Mouse (Mus musculus) thymus, adult 2 months (tissue): ENCODE results near the gene Nagpa. TPM values are rescaled to one million over a fixed set of nuclear protein-coding genes. Genes with fewer than 3 reads are reported as not detected.

Experiments used
- DNase-seq: peaks from one replicate; pipeline ENCODE4 v3.0.0; 2021
- H3K27ac ChIP-seq: fragments of 200-500 bp; 2 replicates; pipeline ENCODE4 v1.5.1; 2012; ENCODE audit warnings: low read length, control low read depth; ENCODE audit not compliant: control insufficient read depth, insufficient read depth
- H3K27me3 ChIP-seq: fragments of 200-500 bp; 2 replicates; pipeline ENCODE4 v1.6.1; 2012; ENCODE audit warnings: mild to moderate bottlenecking, low read length, moderate library complexity, mixed read lengths; ENCODE audit not compliant: control insufficient read depth, insufficient read depth
- H3K36me3 ChIP-seq: fragments of 200-500 bp; 2 replicates; pipeline ENCODE4 v1.6.1; 2012; ENCODE audit warnings: mild to moderate bottlenecking, low read length, moderate library complexity; ENCODE audit not compliant: control insufficient read depth, insufficient read depth
- H3K4me1 ChIP-seq: fragments of 200-500 bp; replicated peaks from 2 replicates; pipeline ENCODE4 v1.6.1; 2012; ENCODE audit warnings: low read length; ENCODE audit not compliant: control insufficient read depth, insufficient read depth
- H3K4me3 ChIP-seq: fragments of 200-500 bp; 2 replicates; pipeline ENCODE4 v1.5.1; 2012; ENCODE audit warnings: mild to moderate bottlenecking, low read length, control low read depth, moderate library complexity; ENCODE audit not compliant: control insufficient read depth, insufficient read depth
- CTCF ChIP-seq: fragments of 200-500 bp; IDR thresholded peaks from 2 replicates; pipeline ENCODE4 v1.5.1; 2012; ENCODE audit warnings: mild to moderate bottlenecking, control low read depth, low read length, moderate library complexity, borderline replicate concordance; ENCODE audit not compliant: control insufficient read depth, poor library complexity, insufficient read depth; ENCODE audit errors: extremely low read depth
- POLR2A ChIP-seq: fragments of 200-500 bp; IDR thresholded peaks from 2 replicates; pipeline ENCODE4 v1.6.1; 2012; ENCODE audit warnings: mild to moderate bottlenecking, low read length, control low read depth, moderate library complexity; ENCODE audit not compliant: control insufficient read depth, poor library complexity, insufficient read depth; ENCODE audit errors: extremely low read depth
- WGBS: fragments of 180-500 bp; shearing (Covaris S2); methylation state at CpG from one replicate; pipeline ENCODE4 v1.1.7; 2018; 5-methylcytosine and 5-hydroxymethylcytosine counted together
- polyA plus RNA-seq: library from polyadenylated mRNA; depleted of rRNA; stranded (reverse); fragments of >200 nt; gene quantifications from 2 replicates; pipeline ENCODE4 v1.2.3, GENCODE M21; 2012; rRNA removed

Gene Nagpa
- polyA plus RNA-seq: 54.8 and 59.7 TPM in 2 replicates

DNA sequence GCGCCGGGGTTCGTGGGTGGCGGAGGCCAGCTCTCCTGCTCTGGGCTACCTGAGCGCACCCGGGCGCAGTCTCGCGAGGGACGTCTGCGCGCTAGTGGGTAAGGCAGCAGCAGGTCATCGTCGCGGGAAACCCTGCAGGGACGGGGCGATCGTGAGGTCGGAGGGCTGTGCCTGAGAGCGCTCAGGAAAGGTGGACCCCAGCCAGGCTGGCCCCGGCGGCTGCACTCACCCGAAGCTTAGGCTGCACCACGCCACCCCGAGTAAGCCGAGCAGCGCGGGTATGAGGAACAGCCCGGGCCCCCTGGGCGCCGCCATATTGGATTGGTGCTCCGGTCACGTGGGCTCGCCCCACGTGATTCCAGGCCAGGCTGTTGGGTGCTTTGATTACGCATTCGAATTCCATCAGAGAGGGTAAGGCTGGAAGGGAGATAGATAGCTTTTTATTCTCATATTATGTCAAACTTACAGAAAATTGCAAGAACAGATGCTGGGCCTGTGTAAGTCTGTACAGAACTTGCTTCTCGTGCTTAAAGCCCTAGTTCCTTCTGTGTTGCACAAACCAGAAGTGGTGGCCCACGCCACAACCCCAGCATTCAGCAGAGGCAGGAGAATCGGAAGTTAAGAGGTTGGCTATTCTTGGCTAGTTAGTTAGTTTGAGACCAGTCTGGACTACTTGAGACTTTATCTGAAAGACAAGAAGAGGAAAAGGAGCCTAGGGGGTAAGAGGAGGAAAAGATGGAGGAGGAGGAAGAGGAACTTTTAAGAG lies at the start of gene Nagpa:
TSS of gene Nagpa (minus strand) at position 345 of the 766 bp plus-strand sequence.
- Histone ChIP-seq H3K27ac (peak within 1 kb of the TSS; percentile 33; the same call in 1 of the 2 replicates), H3K36me3 (no peaks in the 10 kb centered on the region), H3K27me3 (no peaks in the 10 kb centered on the region), H3K4me3 (peak within 1 kb of the TSS; percentile 80), H3K4me1 (peaks cover 4% of the 10 kb centered on the region; the same call in 1 of the 2 replicates)
- peak; percentile 76 for DNase-seq
- 2% methylated on average over 40 of the region's 40 CpGs for WGBS
- no peak for TF ChIP-seq CTCF
- TF ChIP-seq POLR2A: peak; percentile 62; the same call in 1 of the 2 replicates

DNA sequence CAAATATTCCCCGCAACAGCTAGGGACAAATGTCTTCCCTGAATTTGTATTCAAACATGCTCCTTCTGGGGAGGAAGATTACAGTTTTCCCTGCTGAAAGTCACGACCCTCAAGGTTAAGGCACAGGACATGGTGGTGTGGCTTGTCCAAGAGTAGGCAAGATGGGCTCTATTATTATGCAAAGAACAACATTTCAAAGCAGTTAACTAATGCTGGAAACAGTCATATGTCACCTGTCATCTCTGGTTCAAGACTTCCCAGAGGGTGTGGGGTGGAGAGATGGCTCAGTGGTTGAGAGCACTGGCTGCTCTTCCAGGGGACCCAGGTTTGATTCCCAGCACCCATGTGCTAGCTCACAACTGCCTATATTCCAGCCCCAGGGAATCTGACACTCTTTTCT lies 48.4 kb upstream of the Nagpa start:
- no peak overlapping the region for H3K27ac ChIP-seq
- no peak for TF ChIP-seq POLR2A
- TF ChIP-seq CTCF: no peak
- H3K4me1 ChIP-seq: peaks cover 9% of the 10 kb centered on the region
- no peak for DNase-seq
- 96% methylated on average over 2 of the region's 2 CpGs for WGBS
- H3K4me3 ChIP-seq: no peak overlapping the region
- H3K36me3 ChIP-seq: no peaks in the 10 kb centered on the region
- H3K27me3 ChIP-seq: no peaks in the 10 kb centered on the region

DNA sequence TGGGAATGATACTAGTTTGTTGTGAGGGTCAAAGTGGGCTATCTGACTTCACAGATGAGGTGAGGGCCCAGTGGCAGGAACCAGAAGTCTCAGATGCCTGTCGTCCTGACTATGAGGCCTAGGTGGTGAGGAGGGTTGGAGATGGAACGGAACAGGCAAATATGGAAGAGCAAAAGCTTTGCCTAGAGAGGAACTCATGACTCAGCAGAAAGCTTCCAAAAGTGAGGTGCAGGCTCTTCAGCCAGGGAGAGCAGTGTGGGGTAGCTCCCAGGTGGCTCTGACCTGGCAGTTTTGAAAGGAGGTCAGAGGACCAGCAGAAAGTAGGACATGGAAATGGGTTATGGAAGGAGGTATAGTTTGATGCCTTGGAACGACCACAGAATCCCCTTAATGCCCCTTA lies 47.1 kb upstream of the Nagpa start:
- TF ChIP-seq CTCF: no peak
- no peak for TF ChIP-seq POLR2A
- DNase-seq: no peak
- 87% methylated on average over 3 of the region's 3 CpGs for WGBS
- no peak overlapping the region for H3K27ac ChIP-seq
- H3K36me3 ChIP-seq: no peaks in the 10 kb centered on the region
- H3K4me1 ChIP-seq: peaks cover 7% of the 10 kb centered on the region
- no peaks in the 10 kb centered on the region for H3K27me3 ChIP-seq
- no peak overlapping the region for H3K4me3 ChIP-seq

DNA sequence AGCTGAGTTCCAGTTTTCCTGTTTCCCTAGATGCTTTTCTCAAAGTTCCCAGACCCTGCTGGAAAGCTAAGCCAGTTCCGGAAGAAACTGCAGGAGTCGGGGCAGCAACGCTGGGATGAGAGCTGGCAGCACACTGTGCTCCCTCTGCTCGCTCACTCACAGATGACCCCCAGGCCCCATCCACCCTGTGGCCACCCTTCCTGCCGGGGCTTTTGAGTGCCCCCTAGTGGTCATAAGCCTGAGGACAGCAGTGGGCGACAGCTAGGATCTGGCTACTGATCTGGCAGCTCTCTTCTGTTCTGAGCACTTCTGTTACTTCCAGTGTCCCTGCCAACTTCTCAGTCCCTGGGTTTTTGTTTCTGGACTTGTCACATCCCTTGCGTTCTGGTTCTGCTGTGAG lies 40.6 kb upstream of the Nagpa start:
- Histone ChIP-seq H3K36me3 (peaks cover 4% of the 10 kb centered on the region; the same call in 1 of the 2 replicates), H3K4me1 (no peaks in the 10 kb centered on the region), H3K27me3 (no peaks in the 10 kb centered on the region), H3K27ac (no peak overlapping the region; the same call in 1 of the 2 replicates), H3K4me3 (no peak overlapping the region)
- peak; percentile 55 for DNase-seq
- WGBS: 72% methylated on average over 7 of the region's 7 CpGs
- no peak for TF ChIP-seq POLR2A
- peak; percentile 91 for TF ChIP-seq CTCF

DNA sequence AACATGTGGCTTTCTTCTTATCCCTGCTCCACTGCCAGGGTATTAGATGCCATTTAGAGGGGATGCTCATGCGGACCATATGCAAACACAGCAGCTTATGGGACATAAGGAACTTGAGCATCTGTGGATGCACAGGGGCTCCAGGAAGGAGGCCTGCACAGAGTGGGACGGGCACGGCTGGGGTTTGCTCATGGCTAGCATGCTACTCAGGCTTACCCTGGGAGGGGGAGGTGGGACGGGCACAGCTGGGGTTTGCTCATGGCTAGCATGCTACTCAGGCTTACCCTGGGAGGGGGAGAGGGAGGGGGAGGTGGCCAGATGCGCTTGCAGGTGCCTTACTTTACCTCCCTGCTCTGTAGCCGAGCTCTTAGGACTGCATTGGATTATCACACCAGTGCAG lies 39.1 kb upstream of the Nagpa start:
- no peak for DNase-seq
- Histone ChIP-seq H3K36me3 (peaks cover 4% of the 10 kb centered on the region; the same call in 1 of the 2 replicates), H3K4me1 (no peaks in the 10 kb centered on the region), H3K27me3 (no peaks in the 10 kb centered on the region), H3K4me3 (no peak overlapping the region), H3K27ac (no peak overlapping the region)
- 95% methylated on average over 6 of the region's 6 CpGs for WGBS
- no peak for TF ChIP-seq POLR2A
- no peak for TF ChIP-seq CTCF

DNA sequence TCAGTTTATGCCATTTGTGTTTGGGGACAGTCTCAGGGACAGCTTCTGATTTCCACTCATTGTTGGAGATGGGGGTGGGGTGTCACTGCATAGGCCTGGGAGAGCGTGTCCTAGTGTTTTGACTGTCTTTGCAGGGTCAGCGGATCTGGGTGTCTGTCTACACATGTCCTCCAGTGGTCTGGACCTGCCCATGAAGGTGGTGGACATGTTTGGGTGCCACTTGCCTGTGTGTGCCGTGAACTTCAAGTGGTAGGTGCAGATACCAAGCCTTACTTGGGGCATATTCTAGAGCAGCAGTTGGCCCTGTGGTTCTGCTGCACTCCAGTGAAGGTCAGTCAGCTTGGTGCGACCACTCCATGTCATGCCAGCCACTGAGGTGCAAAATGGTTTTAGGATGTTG lies 38.5 kb upstream of the Nagpa start:
- peaks cover 4% of the 10 kb centered on the region; the same call in 1 of the 2 replicates for H3K36me3 ChIP-seq
- H3K4me3 ChIP-seq: no peak overlapping the region
- TF ChIP-seq CTCF (no peak), POLR2A (no peak)
- H3K4me1 ChIP-seq: no peaks in the 10 kb centered on the region
- WGBS: 95% methylated on average over 4 of the region's 4 CpGs
- no peak overlapping the region for H3K27ac ChIP-seq
- DNase-seq: no peak
- H3K27me3 ChIP-seq: no peaks in the 10 kb centered on the region
